Mouse (Mus musculus) ZHBTc4 (cell line): ENCODE results near the gene Gnat1.
A peak's percentile ranks its signal among the peaks of the same experiment; 100 is the strongest.

Source experiments
- DNase-seq: peaks from one replicate; pipeline ENCODE4 v3.0.0-alpha.2; 2011; ENCODE audit warnings: low read depth, low spot score

The Gnat1 gene

GRCm38 (mm10) chr9:107626844-107627277, 52.7 kb downstream of the Gnat1 start:
- peak; percentile 98 for DNase-seq

GRCm38 (mm10) chr9:107626158-107626843, 53.2 kb downstream of the Gnat1 start:
- no peak for DNase-seq

- peak; percentile 64 for DNase-seq
Measured at GRCm38 (mm10) chr9:107625351-107626128, 54.0 kb downstream of the Gnat1 start.

GRCm38 (mm10) chr9:107624951-107625350, 54.6 kb downstream of the Gnat1 start:
- no peak for DNase-seq

GRCm38 (mm10) chr9:107624539-107624938, 55.0 kb downstream of the Gnat1 start:
- DNase-seq = no peak
